Mouse (Mus musculus) hindbrain, embryonic 13.5 days (tissue): Measurements from ENCODE around the gene Stambpl1. TPM values are rescaled to one million over a fixed set of nuclear protein-coding genes. Genes with fewer than 3 reads are reported as not detected.

Experiments
- ATAC-seq: fragments of 200-750 bp; cut with Nextera tagmentation; 2 replicates; pipeline ENCODE4 v1.8.0; 2017; ENCODE audit warnings: moderate TSS enrichment; ENCODE audit not compliant: low FRiP score
- H3K27ac ChIP-seq: fragments of 300-500 bp; sonication (generic); 2 replicates; pipeline ENCODE4 v1.5.1; 2015; ENCODE audit warnings: inconsistent platforms, mild to moderate bottlenecking, moderate library complexity
- H3K27me3 ChIP-seq: fragments of 300-500 bp; sonication (generic); 2 replicates; pipeline ENCODE4 v1.6.1; 2015; ENCODE audit warnings: mild to moderate bottlenecking, inconsistent platforms
- H3K36me3 ChIP-seq: fragments of 300-500 bp; sonication (generic); 2 replicates; pipeline ENCODE4 v1.6.1; 2015; ENCODE audit warnings: mild to moderate bottlenecking, inconsistent platforms
- H3K4me1 ChIP-seq: fragments of 300-500 bp; sonication (generic); replicated peaks from 2 replicates; pipeline ENCODE4 v1.6.1; 2015; ENCODE audit warnings: inconsistent platforms
- H3K4me2 ChIP-seq: fragments of 300-500 bp; sonication (generic); 2 replicates; pipeline ENCODE4 v1.6.1; 2015; ENCODE audit warnings: inconsistent platforms, mild to moderate bottlenecking, moderate library complexity
- H3K4me3 ChIP-seq: fragments of 300-500 bp; sonication (generic); 2 replicates; pipeline ENCODE4 v1.5.1; 2015; ENCODE audit warnings: mild to moderate bottlenecking, inconsistent platforms
- H3K9ac ChIP-seq: fragments of 300-500 bp; sonication (generic); 2 replicates; pipeline ENCODE4 v1.6.1; 2015; ENCODE audit warnings: mild to moderate bottlenecking, inconsistent platforms
- H3K9me3 ChIP-seq: fragments of 300-500 bp; sonication (generic); 2 replicates; pipeline ENCODE4 v1.6.1; 2016; ENCODE audit warnings: inconsistent platforms
- WGBS: fragments of 180-500 bp; shearing (Covaris S2); methylation state at CpG from one replicate; pipeline ENCODE4 v1.1.7; 2015; 5-methylcytosine and 5-hydroxymethylcytosine counted together
- polyA plus RNA-seq: library from polyadenylated mRNA; unstranded; fragments of >200 nt; fragmentation: Nextera tagmentation; extraction: Ambion mirVana; gene quantifications from 2 replicates; pipeline ENCODE4 v1.2.1, GENCODE M21; 2015

Gene Stambpl1
- polyA plus RNA-seq, 1 experiment from 2014 or later, result 9.9 TPM

DNA sequence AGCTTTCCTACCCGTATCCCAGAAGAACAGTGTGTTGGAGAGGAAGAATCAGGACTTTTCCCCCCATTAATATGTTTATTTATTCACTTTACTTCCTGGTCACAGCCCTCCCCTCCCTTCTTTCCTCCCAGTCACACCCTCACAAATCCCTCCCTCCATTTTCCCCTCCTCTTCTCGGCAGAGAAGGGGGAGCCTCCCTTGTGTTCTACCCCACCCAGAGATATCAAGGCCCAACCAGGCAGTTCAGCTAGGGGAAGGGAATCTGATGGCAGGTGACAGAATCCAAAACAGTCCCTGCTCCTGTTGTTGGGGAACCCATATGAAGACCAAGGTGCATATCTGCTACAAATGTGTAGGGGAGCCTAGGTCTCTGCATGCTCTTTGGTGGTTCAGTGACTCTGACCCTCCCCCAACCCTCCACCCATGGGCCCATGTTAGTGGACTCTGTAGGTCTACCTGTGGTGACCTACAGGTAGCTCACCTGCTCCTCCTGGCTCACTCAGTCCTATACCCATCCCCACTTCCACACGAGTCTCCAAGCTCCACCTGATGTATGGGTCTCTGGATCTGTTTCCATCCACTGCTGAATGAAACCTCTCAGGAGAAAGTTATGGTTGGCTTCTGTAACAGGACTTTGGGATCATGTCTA, 28.8 kb downstream of the Stambpl1 start:
- Histone ChIP-seq H3K27ac (no peak overlapping the region), H3K4me3 (no peak overlapping the region), H3K36me3 (no peaks in the 10 kb centered on the region), H3K9ac (no peak overlapping the region), H3K27me3 (no peaks in the 10 kb centered on the region), H3K4me1 (peaks cover 5% of the 10 kb centered on the region; the same call in 1 of the 2 replicates), H3K9me3 (no peaks in the 10 kb centered on the region), H3K4me2 (no peak overlapping the region)
- 84% methylated on average over 3 of the region's 3 CpGs for WGBS
- ATAC-seq, result no peak

DNA sequence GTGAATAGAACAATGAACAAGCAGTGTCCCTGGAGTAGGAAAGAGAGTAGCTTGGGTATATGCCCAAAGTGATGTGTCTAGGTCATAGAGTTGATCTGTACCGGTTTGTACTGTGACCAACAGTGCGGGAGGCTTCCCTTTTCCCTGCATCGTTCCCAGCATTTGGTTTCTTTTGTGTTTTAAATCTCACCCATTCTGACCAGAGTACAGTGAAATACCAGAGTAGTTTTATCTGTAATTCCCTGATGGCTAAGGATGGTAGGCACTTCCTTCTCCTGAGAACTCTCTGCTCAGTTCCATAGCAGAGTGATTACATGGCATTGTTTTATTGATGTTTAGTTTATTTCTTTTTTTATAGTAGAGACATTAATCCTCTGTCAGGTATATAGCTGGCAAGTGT, 30.8 kb downstream of the Stambpl1 start:
- 95% methylated on average over 3 of the region's 3 CpGs for WGBS
- H3K4me3 ChIP-seq, result no peak overlapping the region
- ATAC-seq, result no peak

DNA sequence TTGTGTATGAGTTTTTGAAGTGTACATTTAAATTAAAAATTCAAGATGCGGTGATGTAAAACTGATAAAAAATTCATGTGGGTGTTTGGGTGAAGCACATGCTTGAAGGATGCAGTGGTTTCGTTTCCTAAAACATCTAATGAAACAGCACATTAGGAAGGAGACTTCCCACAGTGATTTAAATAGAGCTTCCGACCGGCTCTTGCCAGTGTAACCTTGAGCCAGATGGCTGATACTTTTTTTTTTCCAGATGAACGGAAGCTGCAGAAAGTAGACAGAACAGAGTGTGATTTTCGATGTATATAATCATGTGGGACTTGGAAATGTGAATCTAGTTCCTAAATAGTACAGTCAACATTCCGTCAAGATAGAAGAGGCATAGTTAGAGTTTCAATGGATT, 39.6 kb downstream of the Stambpl1 start:
- 67% methylated on average over 7 of the region's 7 CpGs for WGBS
- Histone ChIP-seq H3K9ac (no peak overlapping the region), H3K4me3 (no peak overlapping the region), H3K36me3 (peaks cover 4% of the 10 kb centered on the region), H3K27ac (no peak overlapping the region), H3K9me3 (no peaks in the 10 kb centered on the region), H3K4me1 (no peaks in the 10 kb centered on the region), H3K27me3 (no peaks in the 10 kb centered on the region), H3K4me2 (no peak overlapping the region)
- ATAC-seq, result no peak

More for the DNA sequence above, 30.8 kb downstream of the Stambpl1 start:
- Histone ChIP-seq H3K27me3 (no peaks in the 10 kb centered on the region), H3K4me2 (no peak overlapping the region), H3K9me3 (no peaks in the 10 kb centered on the region), H3K27ac (no peak overlapping the region), H3K36me3 (no peaks in the 10 kb centered on the region), H3K9ac (no peak overlapping the region), H3K4me1 (no peaks in the 10 kb centered on the region)

DNA sequence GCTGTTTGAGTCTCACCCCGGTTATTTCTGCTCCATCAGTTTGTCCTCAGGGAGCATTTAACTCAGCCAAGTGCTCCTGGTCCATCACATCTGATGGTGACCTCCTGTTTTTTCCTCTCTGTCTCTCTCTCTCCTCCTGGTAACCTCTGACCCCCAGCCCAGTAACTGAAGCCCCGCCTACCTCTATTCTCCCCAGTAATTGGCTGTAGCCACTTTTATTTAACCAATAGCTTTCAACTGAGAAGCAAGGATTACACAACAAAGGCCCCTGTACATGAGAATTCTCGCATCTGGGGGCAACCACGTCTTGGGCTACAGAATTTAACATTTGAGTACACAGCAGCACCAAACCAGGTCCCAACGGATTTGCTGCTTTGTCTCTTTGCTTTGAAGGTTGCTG, 40.3 kb downstream of the Stambpl1 start:
- H3K9ac ChIP-seq, result no peak overlapping the region
- H3K27me3 ChIP-seq, result no peaks in the 10 kb centered on the region
- 45% methylated on average over 5 of the region's 5 CpGs for WGBS
- no peak overlapping the region for H3K4me3 ChIP-seq
- H3K27ac ChIP-seq, result no peak overlapping the region
- H3K4me1 ChIP-seq, result no peaks in the 10 kb centered on the region
- ATAC-seq, result no peak
- no peaks in the 10 kb centered on the region for H3K9me3 ChIP-seq
- peaks cover 9% of the 10 kb centered on the region for H3K36me3 ChIP-seq
- no peak overlapping the region for H3K4me2 ChIP-seq

DNA sequence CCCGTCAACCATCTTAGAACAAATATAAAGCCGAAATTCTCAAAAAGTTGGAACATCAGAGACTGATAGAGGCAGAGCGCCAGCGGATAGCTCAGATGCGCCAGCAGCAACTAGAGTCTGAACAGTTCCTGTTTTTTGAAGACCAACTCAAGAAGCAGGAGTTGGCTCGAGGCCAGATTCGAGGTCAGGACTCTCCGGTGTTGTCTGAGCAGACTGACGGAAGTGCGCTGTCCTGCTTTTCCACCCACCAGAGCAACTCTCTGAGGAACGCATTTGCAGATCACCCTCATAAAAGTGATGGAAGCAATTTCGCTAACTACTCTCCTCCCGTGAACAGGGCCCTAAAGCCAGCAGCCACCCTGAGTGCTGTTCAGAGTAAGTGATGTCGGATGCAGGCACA, 41.9 kb downstream of the Stambpl1 start:
- no peak overlapping the region for H3K4me2 ChIP-seq
- ATAC-seq, result no peak
- H3K36me3 ChIP-seq, result peaks cover 9% of the 10 kb centered on the region
- H3K27ac ChIP-seq, result no peak overlapping the region
- no peaks in the 10 kb centered on the region for H3K27me3 ChIP-seq
- H3K4me1 ChIP-seq, result no peaks in the 10 kb centered on the region
- no peak overlapping the region for H3K4me3 ChIP-seq
- H3K9me3 ChIP-seq, result no peaks in the 10 kb centered on the region
- no peak overlapping the region for H3K9ac ChIP-seq
- WGBS, result 91% methylated on average over 14 of the region's 14 CpGs

DNA sequence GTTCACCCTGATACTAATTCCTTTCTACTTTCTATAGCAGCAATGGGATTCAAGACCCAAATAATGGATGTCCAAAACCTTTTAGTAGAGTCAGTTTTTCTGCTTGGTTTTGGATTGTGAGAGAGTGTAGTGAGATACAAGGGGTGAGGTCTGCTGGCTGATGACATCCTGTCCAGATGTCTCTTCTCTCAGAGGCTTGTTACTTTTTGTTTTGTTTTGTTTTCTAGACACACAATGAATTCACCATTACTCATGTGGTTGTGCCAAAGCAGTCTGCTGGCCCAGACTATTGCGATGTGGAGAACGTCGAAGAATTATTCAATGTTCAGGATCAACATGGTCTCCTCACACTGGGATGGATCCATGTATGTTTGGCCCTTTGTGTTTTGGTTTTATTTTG, 44.0 kb downstream of the Stambpl1 start:
- 88% methylated on average over 3 of the region's 3 CpGs for WGBS
- no peak overlapping the region for H3K27ac ChIP-seq
- no peak for ATAC-seq
- H3K4me2 ChIP-seq, result no peak overlapping the region
- no peak overlapping the region for H3K4me3 ChIP-seq
- no peaks in the 10 kb centered on the region for H3K27me3 ChIP-seq
- no peaks in the 10 kb centered on the region for H3K9me3 ChIP-seq
- H3K36me3 ChIP-seq, result peaks cover 13% of the 10 kb centered on the region
- H3K4me1 ChIP-seq, result no peaks in the 10 kb centered on the region
- H3K9ac ChIP-seq, result no peak overlapping the region

DNA sequence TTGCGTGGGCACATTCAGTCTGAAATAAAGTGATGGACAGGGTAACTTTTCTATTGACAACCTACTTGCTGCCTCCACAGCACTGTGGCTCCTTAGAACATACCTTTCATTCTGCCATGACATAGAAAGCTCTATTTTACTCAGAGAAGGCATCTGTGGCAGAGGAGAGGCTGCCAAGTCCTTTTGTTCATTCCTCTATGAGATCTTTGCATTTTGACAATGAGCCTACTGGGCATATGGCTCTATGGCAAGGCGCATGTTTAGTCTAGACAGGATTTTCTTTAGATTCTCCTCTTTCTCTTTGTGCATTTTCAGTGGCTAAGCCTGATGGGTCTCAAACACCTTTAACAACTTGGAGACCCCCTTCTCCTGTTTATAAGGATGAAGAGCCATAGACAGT, 45.7 kb downstream of the Stambpl1 start:
- no peaks in the 10 kb centered on the region for H3K9me3 ChIP-seq
- 93% methylated on average over 2 of the region's 2 CpGs for WGBS
- no peak overlapping the region for H3K27ac ChIP-seq
- H3K27me3 ChIP-seq, result no peaks in the 10 kb centered on the region
- peaks cover 13% of the 10 kb centered on the region for H3K36me3 ChIP-seq
- H3K9ac ChIP-seq, result no peak overlapping the region
- no peak overlapping the region for H3K4me2 ChIP-seq
- no peak for ATAC-seq
- no peaks in the 10 kb centered on the region for H3K4me1 ChIP-seq
- no peak overlapping the region for H3K4me3 ChIP-seq

DNA sequence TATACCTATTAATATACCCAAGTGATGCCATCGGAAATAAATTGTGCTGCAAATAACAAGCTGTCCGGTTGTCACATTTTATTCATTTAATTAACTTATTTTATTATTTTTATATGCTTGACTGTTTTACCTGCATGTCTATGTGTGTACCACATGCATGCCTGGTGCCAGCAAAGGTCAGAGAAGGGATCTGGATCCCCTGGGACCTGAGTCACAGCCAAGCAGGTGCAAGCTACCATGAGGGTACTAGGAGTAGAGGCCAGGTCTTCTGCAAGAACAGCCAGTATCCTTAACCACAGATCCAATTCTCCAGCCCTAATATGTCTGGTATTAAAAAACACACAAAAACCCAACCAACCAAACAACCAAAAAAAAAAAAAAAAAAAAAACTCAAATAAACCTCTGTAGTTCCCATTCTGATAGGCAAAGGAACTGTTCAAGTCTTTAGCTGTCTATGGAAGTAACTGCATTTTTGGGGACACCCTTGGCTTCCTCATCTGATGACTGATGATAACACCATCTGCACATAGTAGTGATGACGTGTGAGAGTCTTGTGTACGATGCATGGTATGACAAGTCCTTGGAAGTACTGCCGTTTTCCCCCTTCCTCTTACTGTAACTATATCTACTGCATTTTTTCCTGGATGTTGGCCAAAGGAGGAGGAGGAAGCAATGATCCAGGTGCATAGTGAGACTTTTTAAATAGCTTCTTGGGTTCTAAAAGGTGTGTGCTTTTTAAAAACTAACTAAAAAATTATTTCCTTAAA, 48.4 kb downstream of the Stambpl1 start:
- H3K4me1 ChIP-seq, result no peaks in the 10 kb centered on the region
- no peak overlapping the region for H3K4me3 ChIP-seq
- H3K4me2 ChIP-seq, result no peak overlapping the region
- 94% methylated on average over 5 of the region's 5 CpGs for WGBS
- no peak overlapping the region for H3K9ac ChIP-seq
- no peak overlapping the region for H3K27ac ChIP-seq
- ATAC-seq, result no peak
- H3K27me3 ChIP-seq, result no peaks in the 10 kb centered on the region
- peaks cover 9% of the 10 kb centered on the region; the same call in 1 of the 2 replicates for H3K36me3 ChIP-seq
- H3K9me3 ChIP-seq, result no peaks in the 10 kb centered on the region

DNA sequence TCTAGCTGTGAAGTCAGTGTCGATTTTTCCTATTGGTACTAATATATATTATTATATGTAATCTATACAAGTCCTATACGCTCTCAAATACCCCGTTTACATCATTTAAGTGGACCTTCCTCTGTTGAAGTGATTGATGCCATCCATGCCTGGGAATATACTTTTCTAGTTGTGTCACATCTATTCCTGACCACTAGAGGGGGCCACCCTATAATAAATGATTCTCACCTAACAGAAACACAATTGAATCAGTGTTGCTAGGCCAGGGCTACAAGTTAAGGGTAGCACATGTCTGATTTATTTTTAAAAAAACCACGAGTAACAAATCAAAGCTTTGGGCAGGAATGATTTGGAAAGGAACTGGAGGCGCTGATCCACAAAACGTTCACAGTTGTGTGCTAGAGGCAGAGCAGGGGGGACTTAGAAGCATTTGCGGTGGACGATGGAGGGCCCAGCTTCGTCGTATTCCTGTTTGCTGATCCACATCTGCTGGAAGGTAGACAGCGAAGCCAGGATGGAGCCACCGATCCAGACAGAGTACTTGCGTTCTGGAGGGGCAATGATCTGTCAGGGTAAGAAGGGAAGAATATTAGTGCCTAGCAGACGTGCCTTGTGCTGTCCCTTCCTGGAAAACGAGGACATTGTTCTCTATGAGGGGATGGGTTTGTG, 49.4 kb downstream of the Stambpl1 start:
- Histone ChIP-seq H3K9me3 (no peaks in the 10 kb centered on the region), H3K9ac (no peak overlapping the region), H3K4me3 (no peak overlapping the region), H3K36me3 (peaks cover 9% of the 10 kb centered on the region; the same call in 1 of the 2 replicates), H3K4me1 (no peaks in the 10 kb centered on the region), H3K4me2 (no peak overlapping the region), H3K27me3 (no peaks in the 10 kb centered on the region), H3K27ac (no peak overlapping the region)
- ATAC-seq, result no peak
- 70% methylated on average over 15 of the region's 15 CpGs for WGBS

DNA sequence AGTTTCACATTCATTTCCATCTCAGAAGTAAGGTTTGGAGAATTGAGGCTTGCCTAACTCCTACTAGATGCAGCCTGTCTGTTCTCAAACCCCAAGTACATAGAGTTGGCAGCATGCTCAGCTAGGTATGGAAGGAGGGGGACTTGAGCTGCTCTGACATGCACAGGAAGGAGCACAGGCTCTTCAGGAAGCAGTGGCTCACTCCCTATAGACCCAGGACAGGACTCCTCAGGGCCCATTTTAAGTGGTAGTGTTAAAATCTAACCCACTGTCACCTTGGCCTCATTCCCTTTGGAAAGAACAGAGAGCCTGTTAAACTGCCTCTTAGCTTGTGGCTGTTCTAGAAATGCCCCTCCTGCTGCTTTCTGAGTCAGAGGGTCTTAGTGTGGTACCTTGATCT, 50.9 kb downstream of the Stambpl1 start:
- no peak overlapping the region for H3K4me3 ChIP-seq
- no peaks in the 10 kb centered on the region for H3K27me3 ChIP-seq
- H3K9me3 ChIP-seq, result no peaks in the 10 kb centered on the region
- no peak overlapping the region for H3K4me2 ChIP-seq
- no peak overlapping the region for H3K9ac ChIP-seq
- H3K36me3 ChIP-seq, result peaks cover 4% of the 10 kb centered on the region; the same call in 1 of the 2 replicates
- ATAC-seq, result no peak
- H3K27ac ChIP-seq, result no peak overlapping the region
- no peaks in the 10 kb centered on the region for H3K4me1 ChIP-seq

DNA sequence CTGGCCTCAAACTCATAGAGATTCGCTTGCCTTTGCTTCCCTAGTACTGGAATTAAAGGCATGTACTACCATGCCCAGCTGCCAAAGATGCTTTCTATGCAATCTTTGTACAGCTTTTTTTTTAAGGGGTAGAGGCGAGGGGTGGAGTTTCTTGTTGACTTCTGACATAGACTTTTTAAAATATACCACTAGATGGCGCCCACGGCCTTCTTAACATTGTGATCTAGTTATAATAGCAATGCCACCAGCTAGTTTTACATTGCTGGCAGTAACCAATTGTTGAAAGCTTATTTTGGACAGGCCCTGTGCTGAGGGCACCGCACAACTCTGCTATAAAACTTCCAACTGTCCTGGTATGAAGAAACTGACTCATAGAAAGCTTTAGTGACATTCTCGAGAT, 52.0 kb downstream of the Stambpl1 start:
- peak; percentile 73; the same call in 1 of the 2 replicates for ATAC-seq
- H3K9me3 ChIP-seq, result no peaks in the 10 kb centered on the region
- peaks cover 4% of the 10 kb centered on the region; the same call in 1 of the 2 replicates for H3K36me3 ChIP-seq
- WGBS, result 17% methylated on average over 6 of the region's 6 CpGs
- H3K9ac ChIP-seq, result no peak overlapping the region
- no peak overlapping the region for H3K4me3 ChIP-seq
- no peak overlapping the region for H3K4me2 ChIP-seq
- H3K4me1 ChIP-seq, result no peaks in the 10 kb centered on the region
- H3K27ac ChIP-seq, result no peak overlapping the region
- no peaks in the 10 kb centered on the region for H3K27me3 ChIP-seq

DNA sequence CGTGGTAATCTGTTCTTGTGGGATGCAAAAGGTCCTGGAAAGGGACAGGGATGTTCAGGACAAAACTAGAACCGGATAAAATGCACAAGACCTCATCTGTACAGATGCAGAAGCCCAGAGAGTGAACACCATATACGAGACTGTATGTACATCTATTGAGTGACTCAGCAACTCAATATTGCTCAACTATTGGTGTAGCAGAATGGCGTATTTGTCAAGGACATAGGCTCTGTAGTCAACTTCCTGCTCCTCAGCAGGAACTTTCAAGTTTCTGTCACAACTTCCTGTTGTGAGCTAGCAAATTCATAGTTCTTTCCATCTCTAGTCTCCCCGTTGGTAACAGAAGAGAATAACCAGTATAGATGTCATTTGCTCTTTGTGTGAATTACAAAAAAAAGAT, 56.5 kb downstream of the Stambpl1 start:
- 89% methylated on average over 5 of the region's 5 CpGs for WGBS
- H3K9ac ChIP-seq, result no peak overlapping the region
- ATAC-seq, result no peak

More for the DNA sequence above, 56.5 kb downstream of the Stambpl1 start:
- no peaks in the 10 kb centered on the region for H3K9me3 ChIP-seq
- H3K27ac ChIP-seq, result no peak overlapping the region
- H3K27me3 ChIP-seq, result no peaks in the 10 kb centered on the region
- H3K4me3 ChIP-seq, result no peak overlapping the region
- no peak overlapping the region for H3K4me2 ChIP-seq
- H3K4me1 ChIP-seq, result no peaks in the 10 kb centered on the region
- H3K36me3 ChIP-seq, result no peaks in the 10 kb centered on the region
